Mouse (Mus musculus) MEL (cell line): ENCODE measurements at regions not wholly inside any gene's neighbourhood (a gene's known extent, or its start where the extent isn't known, plus 50 kb on each side); places are given as distances from the start of the nearest gene placed in this dataset.

Source experiments
- DNase-seq: peaks from one replicate; pipeline ENCODE4 v3.0.0; 2011; ENCODE audit warnings: low read depth, low spot score
- H3K27ac ChIP-seq: 2 replicates; pipeline ENCODE4 v1.5.1; 2012; ENCODE audit warnings: low read depth, mild to moderate bottlenecking, control low read depth, low read length, moderate library complexity; ENCODE audit not compliant: control insufficient read depth
- H3K27me3 ChIP-seq, 2 experiments: fragments of 150-350 bp in 1 of 2; sonication (generic) in 1 of 2; 2 replicates each; pipeline ENCODE4 v1.6.1; 2012; ENCODE audit warnings: low read length in 2 of 2, mild to moderate bottlenecking in 2 of 2, improper control_type of control experiment in 1 of 2, moderate library complexity in 1 of 2; ENCODE audit not compliant: insufficient read depth in 2 of 2, control insufficient read depth in 1 of 2
- H3K36me3 ChIP-seq, 2 experiments: 2 replicates each; pipeline ENCODE4 v1.6.1; 2012 to 2014; ENCODE audit warnings: low read length in 2 of 2, improper control_type of control experiment in 1 of 2, inconsistent platforms in 1 of 2, mild to moderate bottlenecking in 1 of 2; ENCODE audit not compliant: insufficient read depth in 2 of 2, control insufficient read depth in 1 of 2
- H3K4me1 ChIP-seq, 2 experiments: fragments of 150-350 bp in 1 of 2; sonication (generic) in 1 of 2; 2 replicates each; pipeline ENCODE4 v1.6.1; 2012; ENCODE audit warnings: low read length in 2 of 2, improper control_type of control experiment in 1 of 2, mild to moderate bottlenecking in 1 of 2; ENCODE audit not compliant: insufficient read depth in 2 of 2, control insufficient read depth in 1 of 2
- H3K4me3 ChIP-seq, 2 experiments: fragments of 150-350 bp in 1 of 2; sonication (generic) in 1 of 2; 2 replicates each; pipeline ENCODE4 v1.5.1; 2012; ENCODE audit warnings: low read depth in 2 of 2, low read length in 2 of 2, mild to moderate bottlenecking in 2 of 2, moderate library complexity in 2 of 2, control low read depth in 1 of 2, improper control_type of control experiment in 1 of 2; ENCODE audit not compliant: control insufficient read depth in 1 of 2, insufficient read depth in 1 of 2
- H3K79me2 ChIP-seq: 2 replicates; pipeline ENCODE4 v1.6.1; 2012; ENCODE audit warnings: mild to moderate bottlenecking, low read length, moderate library complexity; ENCODE audit not compliant: control insufficient read depth, poor library complexity, insufficient read depth
- H3K9ac ChIP-seq: 2 replicates; pipeline ENCODE4 v1.6.1; 2012; ENCODE audit warnings: low read depth, mild to moderate bottlenecking, control low read depth, low read length, moderate library complexity; ENCODE audit not compliant: control insufficient read depth, poor library complexity, severe bottlenecking
- H3K9me3 ChIP-seq: fragments of 150-350 bp; sonication (generic); replicated peaks from 2 replicates; pipeline ENCODE4 v1.6.1; 2012; ENCODE audit warnings: mild to moderate bottlenecking, low read length, improper control_type of control experiment, moderate library complexity; ENCODE audit not compliant: insufficient read depth
- BHLHE40 ChIP-seq: IDR thresholded peaks from 2 replicates; pipeline ENCODE4 v1.6.1; 2012; ENCODE audit warnings: low read depth, mild to moderate bottlenecking, inconsistent platforms, low read length, improper control_type of control experiment, borderline replicate concordance
- CHD2 ChIP-seq: IDR thresholded peaks from 2 replicates; pipeline ENCODE4 v1.6.1; 2011; ENCODE audit warnings: low read length, improper control_type of control experiment
- CTCF ChIP-seq, 3 experiments: IDR thresholded peaks in 2 of 3; conservative IDR thresholded peaks in 1 of 3; 2 replicates each; pipeline ENCODE4 v1.5.1; 2011 to 2012; ENCODE audit warnings: low read length in 3 of 3, low read depth in 2 of 3, mild to moderate bottlenecking in 2 of 3, improper control_type of control experiment in 1 of 3, inconsistent platforms in 1 of 3, mixed read lengths in 1 of 3, moderate library complexity in 1 of 3; ENCODE audit not compliant: control insufficient read depth in 1 of 3, insufficient read depth in 1 of 3, poor library complexity in 1 of 3, severe bottlenecking in 1 of 3
- ETS1 ChIP-seq: IDR thresholded peaks from 2 replicates; pipeline ENCODE4 v1.6.1; 2012; ENCODE audit warnings: low read depth, mild to moderate bottlenecking, inconsistent platforms, low read length, improper control_type of control experiment, moderate library complexity
- GABPA ChIP-seq: IDR thresholded peaks from 2 replicates; pipeline ENCODE4 v1.6.1; 2012; ENCODE audit warnings: low read depth, mild to moderate bottlenecking, inconsistent platforms, low read length, improper control_type of control experiment, moderate library complexity
- GATA1 ChIP-seq: IDR thresholded peaks from 2 replicates; pipeline ENCODE4 v1.6.1; 2011; ENCODE audit warnings: low read depth, low read length, improper control_type of control experiment
- JUND ChIP-seq: IDR thresholded peaks from 2 replicates; pipeline ENCODE4 v1.6.1; 2011; ENCODE audit warnings: low read depth, mild to moderate bottlenecking, improper control_type of control experiment, low read length
- MAFK ChIP-seq: IDR thresholded peaks from 2 replicates; pipeline ENCODE4 v1.6.1; 2011; ENCODE audit warnings: low read depth, mild to moderate bottlenecking, low read length, improper control_type of control experiment, borderline replicate concordance
- MAZ ChIP-seq: IDR thresholded peaks from 2 replicates; pipeline ENCODE4 v1.6.1; 2012; ENCODE audit warnings: low read depth, mild to moderate bottlenecking, inconsistent platforms, low read length, improper control_type of control experiment
- NRF1 ChIP-seq: IDR thresholded peaks from 2 replicates; pipeline ENCODE4 v1.6.1; 2014; ENCODE audit warnings: low read depth, mild to moderate bottlenecking, inconsistent platforms, low read length, improper control_type of control experiment, moderate library complexity; ENCODE audit not compliant: poor library complexity, insufficient read depth, severe bottlenecking
- POLR2A ChIP-seq, 2 experiments: IDR thresholded peaks; 2 replicates each; pipeline ENCODE4 v1.6.1; 2011 to 2012; ENCODE audit warnings: low read length in 2 of 2, mild to moderate bottlenecking in 2 of 2, control low read depth in 1 of 2, improper control_type of control experiment in 1 of 2, low read depth in 1 of 2, moderate library complexity in 1 of 2; ENCODE audit not compliant: control insufficient read depth in 1 of 2, insufficient read depth in 1 of 2, poor library complexity in 1 of 2
- POLR2AphosphoS2 ChIP-seq: IDR thresholded peaks from 2 replicates; pipeline ENCODE4 v1.6.1; 2011; ENCODE audit warnings: low read length, improper control_type of control experiment
- RAD21 ChIP-seq: IDR thresholded peaks from 2 replicates; pipeline ENCODE4 v1.6.1; 2011; ENCODE audit warnings: mild to moderate bottlenecking, low read depth, low read length, improper control_type of control experiment
- RCOR1 ChIP-seq: IDR thresholded peaks from 2 replicates; pipeline ENCODE4 v1.6.1; 2012; ENCODE audit warnings: low read depth, mild to moderate bottlenecking, inconsistent platforms, low read length, improper control_type of control experiment
- SMC3 ChIP-seq: IDR thresholded peaks from 2 replicates; pipeline ENCODE4 v1.6.1; 2011; ENCODE audit warnings: low read depth, low read length, improper control_type of control experiment
- TAL1 ChIP-seq: IDR thresholded peaks from 2 replicates; pipeline ENCODE4 v1.6.1; 2012; ENCODE audit warnings: mild to moderate bottlenecking, inconsistent platforms, low read length, moderate library complexity, mixed read lengths
- USF2 ChIP-seq, 2 experiments: IDR thresholded peaks; 2 replicates each; pipeline ENCODE4 v1.6.1; 2011 to 2012; ENCODE audit warnings: improper control_type of control experiment in 2 of 2, low read length in 2 of 2, borderline replicate concordance in 1 of 2, inconsistent platforms in 1 of 2, low read depth in 1 of 2, mild to moderate bottlenecking in 1 of 2; ENCODE audit not compliant: insufficient read depth in 1 of 2
- ZKSCAN1 ChIP-seq: IDR thresholded peaks from 2 replicates; pipeline ENCODE4 v1.6.1; 2012; ENCODE audit warnings: low read depth, mild to moderate bottlenecking, inconsistent platforms, low read length, improper control_type of control experiment, moderate library complexity

DNA sequence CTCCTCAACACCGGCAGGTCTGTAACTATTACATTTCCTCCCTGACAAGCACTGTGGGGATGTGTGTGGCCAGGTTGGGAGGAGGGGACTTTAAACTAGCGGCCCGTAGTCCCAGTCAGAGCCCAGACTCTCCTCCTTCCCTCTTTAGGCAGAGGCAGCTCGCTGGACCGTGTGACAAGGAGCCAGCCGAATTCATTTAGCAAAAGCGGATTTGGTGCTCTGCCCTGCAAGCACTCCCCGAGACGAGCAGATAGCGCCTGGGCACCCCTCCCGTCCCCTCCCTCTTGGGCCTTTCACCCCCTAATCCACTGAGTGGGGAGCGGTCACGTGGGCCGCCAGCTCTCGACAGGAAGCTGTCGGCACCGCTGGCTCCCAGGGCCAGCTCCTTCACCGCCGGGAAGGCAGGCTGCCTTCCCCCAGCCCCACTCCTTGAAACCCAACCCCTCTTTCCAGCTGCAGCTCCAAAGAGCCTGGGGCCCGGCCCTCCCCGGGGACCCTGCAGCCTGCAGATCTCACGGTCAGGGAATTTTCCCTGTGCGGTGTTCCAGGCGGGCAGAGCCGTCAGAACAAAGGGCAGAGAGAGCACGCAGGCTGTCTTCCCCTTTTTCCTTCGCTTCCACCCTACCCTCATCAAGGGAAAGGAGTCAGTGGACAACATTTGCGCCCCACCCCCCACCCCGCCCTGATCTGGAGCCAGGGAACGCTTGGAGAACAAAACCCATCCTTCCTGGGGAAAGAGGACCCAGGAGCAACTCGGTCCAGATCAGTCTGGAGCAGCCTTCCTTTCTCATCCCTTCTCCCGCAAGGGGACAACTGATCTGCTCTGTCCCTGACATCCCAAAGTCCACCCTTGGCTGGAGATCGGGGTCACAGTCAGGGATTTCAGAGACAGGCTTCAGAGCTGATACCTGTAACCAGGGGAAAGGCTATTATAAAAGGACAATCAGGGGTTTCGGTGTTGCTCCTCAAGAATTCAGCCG, 106.4 kb downstream of the Ephb3 start (continued):
- TF ChIP-seq USF2 (IDR thresholded peaks at IDR 0.05; ENCODE audit: borderline replicate concordance in 1 of 2, insufficient read depth in 1 of 2, low read depth in 1 of 2, low read length in 2 of 2) (peak; percentile 38 to 80; a peak in 3 of 4 replicates), NRF1 (no peak), SMC3 (no peak), RCOR1 (no peak)

DNA sequence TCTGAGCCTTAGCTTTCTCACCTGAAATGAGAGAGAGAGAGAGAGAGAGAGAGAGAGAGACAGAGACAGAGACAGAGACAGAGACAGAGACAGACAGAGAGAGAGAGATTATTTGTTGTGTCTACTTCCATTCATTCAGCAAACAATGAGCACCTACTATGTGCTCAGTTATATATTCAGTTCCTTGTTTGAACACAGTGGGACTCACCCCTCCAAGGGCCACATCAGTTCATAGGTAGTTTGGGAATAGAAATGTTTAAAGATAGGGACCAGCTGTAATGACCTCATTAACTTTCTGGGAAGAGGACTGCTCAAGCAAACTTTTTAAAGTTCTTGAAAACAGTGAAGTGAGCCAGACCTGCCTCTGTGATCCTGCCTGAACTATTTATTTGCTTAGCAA, 107.2 kb downstream of the Ephb3 start:
- Histone ChIP-seq H3K9ac (no peak overlapping the region), H3K4me1 (peaks cover 3 to 15% of the 10 kb centered on the region in 2 experiments; a peak in 3 of 4 replicates), H3K4me3 (no peak overlapping the region), H3K9me3 (no peaks in the 10 kb centered on the region), H3K36me3 (0 out of 4 replicates have a peak, but pooled peaks cover 0 to 3% of the 10 kb centered on the region in 2 experiments), H3K27me3 (peaks cover 3 to 4% of the 10 kb centered on the region in 2 experiments; a peak in 3 of 4 replicates), H3K79me2 (no peaks in the 10 kb centered on the region), H3K27ac (no peak overlapping the region)
- TF ChIP-seq ZKSCAN1: peak; percentile 74; the same call in 1 of the 2 replicates
- TF ChIP-seq GABPA: no peak
- DNase-seq: no peak

DNA sequence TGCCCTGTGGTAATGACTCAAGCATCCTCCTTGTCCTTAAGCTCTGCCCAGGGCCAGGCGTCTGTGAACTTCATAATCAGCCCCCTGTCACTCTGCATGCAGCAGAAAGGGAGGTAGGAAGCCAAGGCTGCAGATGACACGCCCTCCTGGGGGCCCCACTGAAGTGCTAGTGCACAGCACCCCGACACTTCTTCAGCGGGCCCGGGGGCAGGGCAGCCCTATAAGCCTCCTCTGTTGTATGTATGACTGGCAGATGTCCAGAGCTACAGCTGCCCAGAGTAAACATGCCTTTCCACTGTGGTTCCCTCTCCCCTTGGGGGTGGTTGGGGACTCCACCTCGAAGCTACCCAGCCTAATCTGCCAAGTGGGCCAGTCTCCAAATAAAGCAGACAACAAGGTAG, 107.2 kb upstream of the Vps8 start:
- DNase-seq: peak; percentile 47
- Histone ChIP-seq H3K27ac (no peak overlapping the region), H3K9ac (no peak overlapping the region), H3K79me2 (no peaks in the 10 kb centered on the region), H3K36me3 (peaks cover 0 to 19% of the 10 kb centered on the region in 2 experiments; a peak in 2 of 4 replicates), H3K4me1 (peaks cover 11 to 25% of the 10 kb centered on the region in 2 experiments), H3K9me3 (no peaks in the 10 kb centered on the region), H3K27me3 (peaks cover 3 to 4% of the 10 kb centered on the region in 2 experiments; a peak in 3 of 4 replicates), H3K4me3 (no peak overlapping the region)
- no peak for TF ChIP-seq RAD21
- no peak for TF ChIP-seq CHD2
- no peak for TF ChIP-seq POLR2AphosphoS2
- TF ChIP-seq BHLHE40: no peak
- TF ChIP-seq USF2 (IDR thresholded peaks at IDR 0.05; ENCODE audit: borderline replicate concordance in 1 of 2, insufficient read depth in 1 of 2, low read depth in 1 of 2, low read length in 2 of 2): no peak
- no peak for TF ChIP-seq CTCF (IDR thresholded peaks at IDR 0.05 in 2 of 3, conservative IDR thresholded peaks at IDR 0.05 in 1 of 3; ENCODE audit: control insufficient read depth in 1 of 3, insufficient read depth in 1 of 3, low read depth in 2 of 3, low read length in 3 of 3, poor library complexity in 1 of 3, severe bottlenecking in 1 of 3)
- TF ChIP-seq MAZ: no peak
- no peak for TF ChIP-seq MAFK
- TF ChIP-seq JUND: no peak
- no peak for TF ChIP-seq TAL1
- no peak for TF ChIP-seq GATA1
- no peak for TF ChIP-seq POLR2A (IDR thresholded peaks at IDR 0.05; ENCODE audit: control insufficient read depth in 1 of 2, insufficient read depth in 1 of 2, low read depth in 1 of 2, low read length in 2 of 2, poor library complexity in 1 of 2)
- TF ChIP-seq ETS1: no peak
